Mouse (Mus musculus) left cerebral cortex, adult 9 months (tissue): ENCODE data around the gene Ube2n.

Source experiments
- DNase-seq, 2 experiments: peaks; one replicate each; pipeline ENCODE4 v3.0.0; 2022; ENCODE audit warnings: low spot score in 2 of 2

Ube2n gene

GRCm38 (mm10) chr10:95590196-95590595 is 75.3 kb downstream of the Ube2n start:
- DNase-seq = no peak

- DNase-seq = no peak
These were observed 76.3 kb downstream of the Ube2n start for GRCm38 (mm10) chr10:95591257-95591656.

GRCm38 (mm10) chr10:95594414-95594813 is 79.5 kb downstream of the Ube2n start:
- no peak for DNase-seq
